Mouse (Mus musculus): ENCODE data around the gene Neurod2.

Gene Neurod2

DNA sequence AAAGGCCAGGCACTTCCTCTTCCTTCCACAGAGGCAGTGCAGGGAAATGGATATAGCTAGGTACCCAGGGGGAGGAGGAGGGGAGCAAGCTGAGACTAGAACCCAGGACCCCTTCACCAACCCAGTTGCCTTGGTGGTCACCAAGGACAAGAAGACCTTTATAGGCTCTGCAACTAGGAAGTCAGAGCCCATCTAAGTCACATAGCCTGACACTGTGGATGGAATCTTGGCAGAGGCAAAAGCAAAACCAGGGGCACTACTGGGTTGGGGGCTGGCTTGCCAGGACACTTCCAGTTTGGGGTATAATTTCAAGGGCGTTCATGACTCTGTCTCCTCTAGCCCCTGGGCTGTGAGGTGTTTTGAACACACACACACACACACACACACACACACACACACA is 2.0 kb upstream of the Neurod2 start:
- no peak for DNase-seq

DNA sequence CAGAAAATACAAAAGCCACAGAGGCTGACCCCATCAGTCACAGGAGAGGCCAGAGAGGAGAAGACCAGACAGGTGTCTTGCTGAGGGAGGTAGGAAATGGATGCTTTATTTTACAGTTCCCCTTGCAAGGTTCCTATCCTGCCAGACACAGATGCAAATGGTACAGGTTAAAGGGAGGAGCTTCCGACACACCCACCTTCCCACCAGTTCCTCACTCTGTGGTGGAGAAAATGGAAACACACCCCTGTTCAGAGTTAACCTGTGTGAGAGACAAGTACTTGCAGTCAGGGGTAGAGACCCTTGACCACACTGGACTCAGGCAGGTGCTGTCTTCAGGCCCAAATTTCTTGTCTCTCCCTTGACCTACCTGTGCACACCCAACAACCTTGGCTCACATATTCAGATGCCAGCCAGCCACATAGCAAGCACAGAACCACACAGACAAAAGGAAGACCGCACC is 1.3 kb upstream of the Neurod2 start:
- no peak for DNase-seq

GRCm38 (mm10) chr11:98329960-98330744 is 704 bp upstream of the Neurod2 start:
- DNase-seq = no peak

GRCm38 (mm10) chr11:98328371-98329069 is 928 bp downstream of the Neurod2 start:
- no peak for DNase-seq

- DNase-seq = no peak
These were observed 1.4 kb downstream of the Neurod2 start for GRCm38 (mm10) chr11:98328031-98328370.

- DNase-seq = peak in 1 of 2 experiments; percentile 45
These were observed 2.1 kb downstream of the Neurod2 start for GRCm38 (mm10) chr11:98327136-98328030.

- DNase-seq = no peak
These were observed 2.7 kb downstream of the Neurod2 start for GRCm38 (mm10) chr11:98326741-98327135.

DNA sequence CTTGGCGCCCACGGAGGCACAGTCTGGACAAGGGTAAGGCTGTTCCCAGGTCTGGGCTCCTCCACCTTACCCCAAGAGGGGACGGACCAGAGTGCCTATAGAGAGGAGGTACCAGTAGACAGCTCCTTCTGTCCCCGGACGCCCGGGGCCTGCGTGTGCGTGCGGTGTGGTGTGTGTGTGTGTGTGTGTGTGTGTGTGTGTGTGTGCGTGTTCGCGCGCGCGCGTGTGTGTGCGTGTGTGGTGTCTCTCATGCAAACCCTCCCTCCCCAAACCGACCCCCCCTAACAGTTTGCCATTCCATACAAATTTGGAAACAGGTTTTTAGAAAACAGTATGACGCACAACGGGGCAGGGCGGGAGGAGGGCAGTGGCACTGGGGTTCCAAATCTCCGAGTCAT is 3.6 kb downstream of the Neurod2 start:
- no peak for DNase-seq

GRCm38 (mm10) chr11:98325191-98325820 is 4.1 kb downstream of the Neurod2 start:
- DNase-seq = no peak

GRCm38 (mm10) chr11:98323933-98324332 is 5.5 kb downstream of the Neurod2 start:
- DNase-seq = peak; percentile 38 to 73

DNA sequence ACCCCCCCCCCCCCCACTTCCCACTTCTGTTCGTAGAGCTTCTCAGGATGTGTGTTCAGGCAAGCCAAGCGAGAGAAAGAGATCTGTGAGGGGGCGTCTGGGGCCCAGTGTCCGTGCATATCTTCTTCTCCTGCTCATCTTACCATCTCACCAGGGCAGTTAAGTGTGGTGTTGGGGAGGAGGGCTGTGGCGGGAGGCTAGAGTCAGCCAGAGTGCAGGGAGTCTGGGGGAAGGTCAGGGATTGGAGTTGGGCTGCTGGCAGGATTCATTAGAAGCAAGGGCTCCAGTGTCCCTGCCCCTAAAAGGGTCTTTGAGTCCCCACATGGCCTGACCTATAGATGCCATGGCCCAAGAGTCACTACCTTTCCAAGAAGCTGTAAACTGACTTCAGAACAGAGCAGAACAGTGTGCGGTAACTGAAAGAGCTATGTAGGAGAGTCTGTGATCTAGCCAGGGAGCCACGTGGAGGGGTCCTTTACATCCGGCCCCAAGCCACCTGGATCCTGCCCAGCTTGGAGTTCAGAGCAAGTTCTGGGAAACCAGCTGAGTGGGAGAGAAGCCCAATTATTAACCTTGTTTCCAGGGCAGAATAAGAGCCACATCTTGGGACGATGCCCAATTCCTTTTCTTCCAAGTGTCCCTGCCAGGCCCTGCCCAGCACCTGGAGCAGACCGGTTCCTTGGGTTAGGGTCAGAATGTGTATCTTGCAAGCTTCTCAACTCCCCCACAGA is 6.1 kb downstream of the Neurod2 start:
- DNase-seq = no peak

- no peak for DNase-seq
These were observed 7.3 kb downstream of the Neurod2 start for GRCm38 (mm10) chr11:98322159-98322558.

GRCm38 (mm10) chr11:98321677-98322003 is 7.8 kb downstream of the Neurod2 start:
- DNase-seq = no peak

- DNase-seq = no peak
These were observed 8.4 kb downstream of the Neurod2 start for GRCm38 (mm10) chr11:98320806-98321676.

GRCm38 (mm10) chr11:98320381-98320780 is 9.1 kb downstream of the Neurod2 start:
- no peak for DNase-seq

DNA sequence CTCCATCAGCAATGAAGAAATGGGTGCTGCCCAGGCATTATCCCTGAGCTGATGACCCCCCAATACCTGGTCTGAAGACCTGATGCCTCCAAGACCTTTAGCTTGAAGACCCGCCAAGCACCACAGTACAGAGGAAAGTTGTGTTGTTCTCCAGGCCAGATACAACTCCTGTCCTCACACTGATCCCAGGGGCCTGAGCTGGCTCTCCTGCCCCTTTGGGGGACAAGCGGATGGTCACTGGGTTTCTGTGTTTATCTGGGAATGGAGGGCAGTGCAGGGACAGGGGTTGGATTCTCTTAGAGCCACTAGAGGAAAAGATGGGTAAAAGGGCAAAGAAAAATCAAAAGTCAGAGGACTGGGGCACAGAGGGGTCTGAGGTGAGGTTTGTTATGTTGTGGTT is 9.5 kb downstream of the Neurod2 start:
- no peak for DNase-seq

- DNase-seq = no peak
These were observed 9.9 kb downstream of the Neurod2 start for GRCm38 (mm10) chr11:98319544-98319943.

- DNase-seq = no peak
These were observed 10.3 kb downstream of the Neurod2 start for GRCm38 (mm10) chr11:98319120-98319519.

- DNase-seq = no peak
These were observed 10.9 kb downstream of the Neurod2 start for GRCm38 (mm10) chr11:98318421-98319116.

DNA sequence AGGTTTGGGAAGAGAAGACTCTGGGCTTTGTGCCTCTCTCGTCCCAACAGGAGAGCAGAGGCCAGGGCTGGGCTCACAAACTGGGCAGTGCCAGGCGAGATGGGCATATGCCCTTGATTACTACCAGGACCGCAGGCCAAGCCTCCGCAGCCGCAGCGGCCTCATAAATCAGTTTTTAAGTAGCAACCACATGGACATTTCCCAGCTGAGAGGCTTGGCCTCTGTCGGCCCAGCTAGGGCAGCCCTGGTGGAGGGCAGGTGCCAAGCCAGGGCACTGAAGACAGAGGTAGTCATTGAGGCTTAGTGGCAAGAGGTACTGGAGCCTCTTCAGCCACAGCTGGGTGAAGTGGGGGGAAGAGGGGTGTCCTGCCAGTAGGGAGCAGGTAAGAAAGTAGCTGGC is 12.0 kb downstream of the Neurod2 start:
- no peak for DNase-seq

All from kidney, postnatal 36 days (tissue).